9 mouse cellular contexts compared by ENCODE assay signal in the genomic region with DNA sequence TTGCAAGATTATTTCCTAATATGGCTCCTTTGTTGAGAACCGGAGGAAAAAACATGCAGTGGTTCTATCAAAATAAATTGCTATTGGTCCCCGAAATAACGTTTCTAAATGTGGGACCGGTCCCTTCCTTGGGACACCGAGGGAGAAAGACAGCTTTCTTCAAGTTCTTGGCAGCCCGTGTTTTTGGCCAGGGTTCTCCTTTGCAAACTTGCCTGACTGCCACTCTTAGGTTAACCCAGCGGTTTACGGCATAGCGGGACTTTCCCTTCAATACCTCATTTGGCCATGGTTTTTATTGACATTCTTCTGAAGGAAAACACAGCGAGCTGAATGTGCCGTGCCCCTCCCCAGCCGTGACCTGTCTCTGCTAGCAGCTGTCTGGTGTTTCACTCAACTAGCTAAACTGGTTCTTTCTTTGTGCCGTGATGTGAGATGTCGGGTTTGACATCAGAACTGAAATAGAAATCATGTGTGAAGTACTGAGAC.
DNase-seq lines count a peak whose midpoint lies in the region; ATAC-seq and TF ChIP-seq lines count a peak whose summit lies in the region.
"Had no signal": no experiment of that assay in that cellular context is flagged by ENCODE, and none has a peak within 500 bp of the region (broad histone marks: within the 10 kb centered on the region; RNA-seq: fewer than 3 reads in every experiment).

No protein-coding gene starts in this region.

- peak; percentile 17 for ATAC-seq in forebrain, embryonic 16.5 days
- ATAC-seq in hindbrain, embryonic 12.5 days (ENCODE audit: low FRiP score): peak; percentile 23

- H3K36me3 ChIP-seq in forebrain, embryonic 16.5 days (ENCODE audit: control insufficient read depth, insufficient read depth): no peaks in the 10 kb centered on the region
- no peaks in the 10 kb centered on the region for H3K36me3 ChIP-seq in hindbrain, embryonic 12.5 days
- no peaks in the 10 kb centered on the region for H3K36me3 ChIP-seq in limb, embryonic 10.5 days
- no peaks in the 10 kb centered on the region for H3K36me3 ChIP-seq in midbrain, embryonic 10.5 days
- H3K36me3 ChIP-seq in small intestine, adult 2 months (ENCODE audit: control insufficient read depth, insufficient read depth, low read length): no peaks in the 10 kb centered on the region

- DNase-seq in cerebellum, adult 2 months: peak in 1 of 2 experiments; percentile 47
- DNase-seq in cerebellum, adult 8-10 months: no peak
- peak; percentile 17 for DNase-seq in adrenal gland, postnatal 25 days
- peak; percentile 68 for DNase-seq in limb, embryonic 10.5 days (ENCODE audit: low spot score)
- peak; percentile 55 for DNase-seq in midbrain, embryonic 10.5 days (ENCODE audit: low spot score)

- H3K9ac ChIP-seq in forebrain, embryonic 16.5 days (replicated peaks; ENCODE audit: low read depth, low read length): peak overlapping the region; percentile 95
- H3K9ac ChIP-seq in hindbrain, embryonic 12.5 days: peak overlapping the region; percentile 88

- H3K4me2 ChIP-seq in forebrain, embryonic 16.5 days (ENCODE audit: low read length): peak overlapping the region; percentile 81
- peak overlapping the region; percentile 93 for H3K4me2 ChIP-seq in hindbrain, embryonic 12.5 days (replicated peaks)

- H3K9me3 ChIP-seq in forebrain, embryonic 16.5 days (ENCODE audit: control insufficient read depth, low read length): no peaks in the 10 kb centered on the region
- no peaks in the 10 kb centered on the region for H3K9me3 ChIP-seq in hindbrain, embryonic 12.5 days (replicated peaks)
- no peaks in the 10 kb centered on the region for H3K9me3 ChIP-seq in limb, embryonic 10.5 days (replicated peaks)
- H3K9me3 ChIP-seq in midbrain, embryonic 10.5 days (replicated peaks): no peaks in the 10 kb centered on the region

- TF ChIP-seq CTCF in cerebellum, adult 2 months (IDR thresholded peaks at IDR 0.05; ENCODE audit: borderline replicate concordance, insufficient read depth, low read depth, low read length): no peak
- TF ChIP-seq CTCF in small intestine, adult 2 months (IDR thresholded peaks at IDR 0.05; ENCODE audit: extremely low read depth, insufficient read length, insufficient replicate concordance, low read depth, low read length): no peak

- H3K4me1 ChIP-seq in cerebellum, adult 2 months (ENCODE audit: control insufficient read depth, insufficient read depth, low read length): peaks cover 5% of the 10 kb centered on the region
- peaks cover 30% of the 10 kb centered on the region for H3K4me1 ChIP-seq in forebrain, embryonic 16.5 days (replicated peaks; ENCODE audit: control insufficient read depth, insufficient read depth, low read length)
- peaks cover 27% of the 10 kb centered on the region for H3K4me1 ChIP-seq in hindbrain, embryonic 12.5 days
- H3K4me1 ChIP-seq in limb, embryonic 10.5 days: peaks cover 24% of the 10 kb centered on the region
- peaks cover 30% of the 10 kb centered on the region for H3K4me1 ChIP-seq in midbrain, embryonic 10.5 days
- no peaks in the 10 kb centered on the region for H3K4me1 ChIP-seq in small intestine, adult 2 months (ENCODE audit: control insufficient read depth, insufficient read depth, insufficient read length, low read length)

- 1% methylated on average over 14 of the region's 14 CpGs for WGBS in cerebellum, adult 2 months
- under 1% methylated on average over 14 of the region's 14 CpGs for WGBS in forebrain, embryonic 16.5 days
- under 1% methylated on average over 14 of the region's 14 CpGs for WGBS in hindbrain, embryonic 12.5 days
- under 1% methylated on average over 14 of the region's 14 CpGs for WGBS in limb, embryonic 10.5 days
- under 1% methylated on average over 14 of the region's 14 CpGs for WGBS in midbrain, embryonic 10.5 days
- WGBS in small intestine, adult 2 months: under 1% methylated on average over 14 of the region's 14 CpGs

- no peaks in the 10 kb centered on the region for H3K27me3 ChIP-seq in cerebellum, adult 2 months (ENCODE audit: control insufficient read depth, insufficient read depth, low read length)
- H3K27me3 ChIP-seq in forebrain, embryonic 16.5 days (replicated peaks; ENCODE audit: control insufficient read depth, insufficient read depth, low read length): no peaks in the 10 kb centered on the region
- no peaks in the 10 kb centered on the region for H3K27me3 ChIP-seq in hindbrain, embryonic 12.5 days
- no peaks in the 10 kb centered on the region for H3K27me3 ChIP-seq in limb, embryonic 10.5 days (ENCODE audit: low read depth, poor library complexity, severe bottlenecking)
- H3K27me3 ChIP-seq in midbrain, embryonic 10.5 days (ENCODE audit: low read depth, poor library complexity, severe bottlenecking): peaks cover 35% of the 10 kb centered on the region
- H3K27me3 ChIP-seq in small intestine, adult 2 months (ENCODE audit: control insufficient read depth, insufficient read depth, low read length): peaks cover 17% of the 10 kb centered on the region

- TF ChIP-seq POLR2A in cerebellum, adult 2 months (IDR thresholded peaks at IDR 0.05; ENCODE audit: borderline replicate concordance, insufficient read depth, low read length): no peak
- no peak for TF ChIP-seq POLR2A in small intestine, adult 2 months (IDR thresholded peaks at IDR 0.05; ENCODE audit: low read depth, low read length)

- H3K27ac ChIP-seq in cerebellum, adult 2 months (ENCODE audit: insufficient read depth, low read length): no peak overlapping the region
- H3K27ac ChIP-seq in forebrain, embryonic 16.5 days (ENCODE audit: low read length): peak overlapping the region; percentile 95
- H3K27ac ChIP-seq in hindbrain, embryonic 12.5 days: peak overlapping the region; percentile 89
- H3K27ac ChIP-seq in limb, embryonic 10.5 days: peak overlapping the region; percentile 92
- peak overlapping the region; percentile 81 for H3K27ac ChIP-seq in midbrain, embryonic 10.5 days (replicated peaks)
- 0 out of 2 replicates have a peak overlapping the region, but pooled peaks have one; percentile 11 for H3K27ac ChIP-seq in small intestine, adult 2 months (ENCODE audit: insufficient read depth, low read depth, low read length)
- H3K27ac ChIP-seq: macrophage had no signal

- H3K4me3 ChIP-seq in cerebellum, adult 2 months (replicated peaks; ENCODE audit: insufficient read depth, low read depth, low read length): peak overlapping the region; percentile 85
- H3K4me3 ChIP-seq in forebrain, embryonic 16.5 days (replicated peaks; ENCODE audit: low read length): peak overlapping the region; percentile 83
- H3K4me3 ChIP-seq in hindbrain, embryonic 12.5 days: peak overlapping the region; percentile 77
- peak overlapping the region; percentile 70 for H3K4me3 ChIP-seq in limb, embryonic 10.5 days
- peak overlapping the region; percentile 66 for H3K4me3 ChIP-seq in midbrain, embryonic 10.5 days
- peak overlapping the region; percentile 80 for H3K4me3 ChIP-seq in small intestine, adult 2 months (ENCODE audit: low read depth, low read length)
